Comparison of ENCODE assay signal across 30 mouse cellular contexts in the genomic region with DNA sequence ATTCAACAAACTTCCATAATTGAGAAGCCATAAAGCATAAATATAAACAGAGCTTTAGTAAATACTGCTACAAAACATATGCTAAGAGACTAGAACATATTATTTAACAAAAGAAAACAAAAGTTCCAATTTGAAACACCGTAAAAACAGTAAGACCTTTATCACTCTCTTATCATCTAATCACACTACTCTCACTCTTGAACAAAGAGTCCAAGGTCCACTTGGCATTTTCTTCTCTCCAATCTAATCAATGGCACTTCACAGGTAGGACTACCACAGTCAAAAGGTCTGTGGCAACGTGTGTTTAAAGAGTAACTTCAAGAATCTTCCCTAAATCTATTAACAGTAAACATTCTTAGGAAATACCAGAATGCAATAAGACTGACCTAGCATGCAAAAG.
"Had no signal": no experiment of that assay in that cellular context is flagged by ENCODE, and none has a peak within 500 bp of the region (broad histone marks: within the 10 kb centered on the region; RNA-seq: fewer than 3 reads in every experiment).

No protein-coding gene starts in this region.

- H3K9me3 ChIP-seq: limb, embryonic 10.5 days; limb, embryonic 12.5 days; limb, embryonic 13.5 days; limb, embryonic 15.5 days; liver, embryonic 12.5 days; liver, embryonic 13.5 days; liver, embryonic 15.5 days; lung, embryonic 15.5 days; megakaryocyte, embryonic 14.5 days; midbrain, embryonic 10.5 days; midbrain, embryonic 12.5 days; midbrain, embryonic 13.5 days; midbrain, embryonic 15.5 days; neural tube, embryonic 12.5 days had no signal

- DNase-seq: left cerebral cortex, postnatal 4 days; liver, embryonic 13.5 days; lung, adult 18-20 months; lung, adult 2 months; lung, embryonic 14.5 days; lung, postnatal 10 days; lung, postnatal 14 days; lung, postnatal 36 days; lung, postnatal 4 days; midbrain, embryonic 14.5 days had no signal

- H3K4me1 ChIP-seq: limb, embryonic 10.5 days; limb, embryonic 12.5 days; limb, embryonic 13.5 days; limb, embryonic 15.5 days; liver, embryonic 12.5 days; liver, embryonic 13.5 days; liver, embryonic 15.5 days; lung, embryonic 15.5 days; megakaryocyte, embryonic 14.5 days; midbrain, embryonic 10.5 days; midbrain, embryonic 12.5 days; midbrain, embryonic 13.5 days; midbrain, embryonic 15.5 days; neural tube, embryonic 12.5 days had no signal

- H3K4me3 ChIP-seq: left cerebral cortex, adult 2 months; limb, embryonic 10.5 days; limb, embryonic 12.5 days; limb, embryonic 13.5 days; limb, embryonic 15.5 days; liver, embryonic 12.5 days; liver, embryonic 13.5 days; liver, embryonic 15.5 days; lung, embryonic 15.5 days; megakaryocyte, embryonic 14.5 days; midbrain, embryonic 10.5 days; midbrain, embryonic 12.5 days; midbrain, embryonic 13.5 days; midbrain, embryonic 15.5 days; myocyte; neural tube, embryonic 12.5 days had no signal

- H3K9ac ChIP-seq: limb, embryonic 12.5 days; limb, embryonic 13.5 days; limb, embryonic 15.5 days; liver, embryonic 12.5 days; liver, embryonic 13.5 days; liver, embryonic 14.5 days; liver, embryonic 15.5 days; lung, embryonic 14.5 days; lung, embryonic 15.5 days; midbrain, embryonic 12.5 days; midbrain, embryonic 13.5 days; midbrain, embryonic 15.5 days; neural tube, embryonic 12.5 days had no signal

- ATAC-seq: liver, embryonic 12.5 days; lung, postnatal 0 days; midbrain, embryonic 13.5 days; midbrain, embryonic 15.5 days; midbrain, embryonic 16.5 days had no signal

- H3K4me2 ChIP-seq: limb, embryonic 12.5 days; limb, embryonic 13.5 days; limb, embryonic 15.5 days; liver, embryonic 12.5 days; liver, embryonic 13.5 days; liver, embryonic 15.5 days; lung, embryonic 14.5 days; lung, embryonic 15.5 days; midbrain, embryonic 11.5 days; midbrain, embryonic 12.5 days; midbrain, embryonic 13.5 days; midbrain, embryonic 15.5 days; neural tube, embryonic 12.5 days had no signal

- H3K27ac ChIP-seq: left cerebral cortex, adult 2 months; limb, embryonic 10.5 days; limb, embryonic 12.5 days; limb, embryonic 13.5 days; limb, embryonic 15.5 days; liver, embryonic 12.5 days; liver, embryonic 13.5 days; liver, embryonic 14.5 days; liver, embryonic 15.5 days; lung, embryonic 15.5 days; macrophage; midbrain, embryonic 10.5 days; midbrain, embryonic 12.5 days; midbrain, embryonic 13.5 days; midbrain, embryonic 15.5 days; neural tube, embryonic 12.5 days had no signal

- H3K27me3 ChIP-seq: limb, embryonic 12.5 days; limb, embryonic 13.5 days; limb, embryonic 15.5 days; liver, embryonic 12.5 days; liver, embryonic 13.5 days; liver, embryonic 15.5 days; lung, embryonic 15.5 days; megakaryocyte, embryonic 14.5 days; midbrain, embryonic 12.5 days; midbrain, embryonic 15.5 days; neural tube, embryonic 12.5 days had no signal

- H3K36me3 ChIP-seq: limb, embryonic 13.5 days; limb, embryonic 15.5 days; liver, embryonic 12.5 days; lung, embryonic 15.5 days; midbrain, embryonic 12.5 days; midbrain, embryonic 13.5 days; midbrain, embryonic 15.5 days; neural tube, embryonic 12.5 days had no signal
